Mouse (Mus musculus) myocyte (in vitro differentiated cells): ENCODE measurements around the gene Plaa.

ENCODE experiments used
- TCF12 ChIP-seq: IDR thresholded peaks from one replicate; pipeline ENCODE4 v1.6.1; 2011; ENCODE audit warnings: mild to moderate bottlenecking, control low read depth; ENCODE audit not compliant: poor library complexity, insufficient read depth, severe bottlenecking
- TCF3 ChIP-seq: IDR thresholded peaks from one replicate; pipeline ENCODE4 v1.6.1; 2011; ENCODE audit warnings: low read depth, control low read depth; ENCODE audit not compliant: insufficient read length
- USF1 ChIP-seq: IDR thresholded peaks from one replicate; pipeline ENCODE4 v1.6.1; 2011; ENCODE audit warnings: low read depth, mild to moderate bottlenecking, control low read depth, moderate library complexity

- no peak for TF ChIP-seq TCF12
- TF ChIP-seq USF1, result no peak
- TF ChIP-seq TCF3, result no peak
These were observed 38.7 kb downstream of the Plaa start for GRCm38 (mm10) chr4:94564297-94564696.
